Mouse (Mus musculus): ENCODE measurements around the gene Tnfrsf9.
"Not testable (repeated sequence)": the region's sequence is repeated elsewhere in the genome, so short reads cannot be mapped to it uniquely, and the experiment has no call there.

Tnfrsf9 gene

DNA sequence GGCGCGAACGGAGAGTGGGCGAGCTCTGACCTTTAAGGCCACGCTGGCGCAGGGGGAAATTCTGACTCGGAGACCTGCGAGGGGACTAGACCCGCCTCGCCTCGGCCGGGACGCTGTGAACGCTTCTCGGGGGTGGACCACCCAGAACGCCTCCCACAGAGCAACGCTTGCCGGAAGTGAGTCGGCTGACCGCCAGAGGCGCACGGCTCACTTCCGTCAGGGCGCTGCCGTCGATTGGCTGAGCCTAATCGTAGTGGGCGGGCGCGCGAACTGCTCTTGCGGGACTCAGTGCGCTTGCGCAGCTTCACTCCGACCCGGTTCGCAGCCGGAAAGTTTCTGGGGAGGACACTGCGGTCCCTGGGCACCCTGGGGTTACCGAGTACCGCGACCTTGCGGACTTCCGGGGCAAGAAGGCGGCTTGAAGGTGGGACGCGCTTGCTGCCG is at the start of gene Tnfrsf9, which contains the start of gene Park7:
Tnfrsf9 (plus strand) TSS at position 273 of the 444 bp plus-strand sequence.
Park7 (minus strand) TSS at position 148 of the 444 bp plus-strand sequence.
- DNase-seq (ENCODE audit: low spot score), result peak; percentile 97

- peak; percentile 29 for DNase-seq (ENCODE audit: low spot score)
These were observed 49.0 kb upstream of the Tnfrsf9 start for GRCm38 (mm10) chr4:150865371-150865770.

GRCm38 (mm10) chr4:150866069-150866468 is 48.3 kb upstream of the Tnfrsf9 start:
- DNase-seq (ENCODE audit: low spot score), result no peak

GRCm38 (mm10) chr4:150866494-150866893 is 47.9 kb upstream of the Tnfrsf9 start:
- no peak for DNase-seq (ENCODE audit: low spot score)

DNA sequence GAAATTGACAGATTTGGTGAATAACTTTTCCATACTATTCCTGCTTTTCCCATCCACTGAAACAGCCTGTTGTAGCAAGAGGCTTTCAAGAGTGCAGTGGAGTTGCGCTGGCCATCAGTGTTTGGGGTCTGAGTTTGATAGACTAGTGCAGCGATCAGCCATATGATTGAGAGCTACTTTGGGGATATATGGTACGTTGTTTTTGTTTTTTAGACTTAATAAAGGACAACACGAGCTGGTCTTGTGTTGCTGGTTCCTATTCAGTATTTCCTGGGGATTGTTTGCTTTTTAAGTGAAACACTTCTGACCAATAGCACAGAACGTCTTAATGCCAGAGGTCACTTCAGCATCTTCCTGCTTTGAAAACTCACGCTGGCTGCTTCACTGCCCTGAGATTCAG is 46.2 kb upstream of the Tnfrsf9 start:
- DNase-seq (ENCODE audit: low spot score), result no peak

GRCm38 (mm10) chr4:150868859-150869258 is 45.5 kb upstream of the Tnfrsf9 start:
- no peak for DNase-seq (ENCODE audit: low spot score)

- no peak for DNase-seq (ENCODE audit: low spot score)
These were observed 44.8 kb upstream of the Tnfrsf9 start for GRCm38 (mm10) chr4:150869276-150870197.

DNA sequence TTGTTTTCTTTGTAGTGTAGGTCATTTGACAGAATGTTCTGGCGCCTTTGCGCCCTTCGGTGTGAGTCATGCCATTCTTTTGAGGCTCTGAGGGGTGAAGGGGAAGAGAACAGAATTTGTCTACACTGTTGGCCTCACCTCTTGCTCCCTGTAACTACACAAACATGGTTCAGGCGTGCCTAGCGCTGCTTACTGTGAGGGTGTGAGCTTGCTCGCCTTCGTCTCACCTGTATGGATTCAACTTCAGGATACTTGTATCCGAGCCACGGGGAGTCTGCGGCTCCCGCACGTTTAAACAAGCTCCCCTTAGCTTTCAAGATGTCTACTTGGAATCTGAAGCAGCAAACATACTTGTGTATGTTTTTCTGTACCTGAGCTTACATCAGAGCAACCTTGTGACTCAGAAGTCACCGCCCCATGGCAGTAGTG is 43.4 kb upstream of the Tnfrsf9 start:
- DNase-seq (ENCODE audit: low spot score), result peak; percentile 58

GRCm38 (mm10) chr4:150871392-150872138 is 42.8 kb upstream of the Tnfrsf9 start:
- peak; percentile 73 for DNase-seq (ENCODE audit: low spot score)

DNA sequence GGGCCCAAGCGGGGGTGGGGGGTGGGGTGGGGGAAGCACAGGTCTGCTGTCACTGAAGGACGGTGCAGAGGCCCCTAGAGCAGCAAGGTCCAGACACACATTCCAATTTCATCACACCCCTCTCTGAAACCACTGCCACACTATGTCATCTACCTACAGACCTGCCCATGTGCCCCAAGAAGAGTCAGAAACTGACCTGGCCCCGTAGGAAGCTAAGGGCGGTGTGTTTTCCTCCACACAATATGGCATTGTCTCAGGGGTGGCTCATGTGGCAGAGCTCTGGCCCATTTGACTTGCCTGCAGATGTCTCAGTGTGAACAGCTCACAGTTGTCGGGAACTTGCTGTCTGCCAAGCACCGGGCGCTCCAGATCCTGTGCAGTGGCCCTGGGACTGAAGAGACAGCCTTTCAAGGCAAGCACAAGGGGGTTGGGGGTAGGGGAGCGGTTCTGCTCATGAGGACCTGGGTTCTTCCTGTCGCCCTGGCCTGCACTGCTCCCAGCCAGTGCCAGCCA is 42.2 kb upstream of the Tnfrsf9 start:
- DNase-seq (ENCODE audit: low spot score), result peak; percentile 33

DNA sequence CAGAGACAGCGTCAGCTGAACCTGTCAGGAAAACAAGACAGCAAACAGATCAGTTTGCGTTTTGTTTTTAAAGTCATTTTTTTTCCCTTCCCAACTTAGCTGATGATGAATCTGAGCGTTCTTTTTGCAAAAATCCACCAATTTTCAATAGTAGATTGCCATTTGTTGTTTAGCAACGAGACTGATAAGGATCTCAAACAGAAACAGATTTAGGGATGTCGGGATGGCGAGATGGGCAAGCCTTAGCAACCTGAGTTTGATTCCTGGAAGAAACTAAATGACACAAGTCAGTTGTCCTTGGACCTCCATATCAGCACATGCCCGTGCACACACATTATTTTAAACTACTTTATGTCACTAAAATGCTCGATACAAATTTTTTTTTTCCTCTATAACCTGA is 41.7 kb upstream of the Tnfrsf9 start:
- no peak for DNase-seq (ENCODE audit: low spot score)

DNA sequence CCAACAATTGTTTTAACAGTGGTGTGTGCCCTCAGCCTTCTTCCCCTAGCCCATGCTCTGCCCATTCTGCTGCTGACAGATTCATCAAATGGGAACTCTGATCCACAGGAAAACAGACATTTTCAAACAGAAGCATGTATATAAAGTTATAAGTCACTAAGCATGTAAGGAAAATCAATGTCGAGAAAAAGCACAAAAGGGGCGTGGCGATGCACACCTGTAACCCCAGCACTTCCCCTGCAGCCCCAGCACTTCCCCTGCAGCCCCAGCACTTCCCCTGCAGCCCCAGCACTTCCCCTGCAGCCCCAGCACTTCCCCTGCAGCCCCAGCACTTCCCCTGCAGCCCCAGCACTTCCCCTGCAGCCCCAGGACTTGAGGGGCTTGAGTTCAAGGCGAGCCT is 39.9 kb upstream of the Tnfrsf9 start:
- DNase-seq (ENCODE audit: low spot score), result not testable (repeated sequence)

- DNase-seq (ENCODE audit: low spot score), result no peak
These were observed 39.0 kb upstream of the Tnfrsf9 start for GRCm38 (mm10) chr4:150875393-150875792.

DNA sequence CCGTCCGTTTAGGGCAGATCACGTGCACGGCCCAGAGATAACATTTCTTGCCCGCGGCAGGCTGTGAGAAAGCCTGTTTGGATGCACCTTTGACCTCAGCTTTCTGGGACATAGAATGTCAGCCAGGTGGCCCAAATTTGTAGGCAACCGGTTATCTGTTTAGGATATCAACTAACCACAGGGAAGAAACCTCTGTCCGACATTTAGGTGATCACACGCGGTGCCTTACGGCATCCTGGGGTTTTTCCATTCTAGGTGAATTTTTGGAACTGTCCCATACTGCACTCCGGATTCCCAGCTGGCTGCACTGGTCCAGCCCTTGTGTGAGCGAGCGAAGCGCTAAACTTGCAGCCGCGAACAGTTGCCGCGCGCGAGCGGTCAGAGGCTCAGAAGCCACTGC is 34.7 kb upstream of the Tnfrsf9 start:
- DNase-seq (ENCODE audit: low spot score), result no peak

- no peak for DNase-seq (ENCODE audit: low spot score)
These were observed 34.0 kb upstream of the Tnfrsf9 start for GRCm38 (mm10) chr4:150880364-150880763.

DNA sequence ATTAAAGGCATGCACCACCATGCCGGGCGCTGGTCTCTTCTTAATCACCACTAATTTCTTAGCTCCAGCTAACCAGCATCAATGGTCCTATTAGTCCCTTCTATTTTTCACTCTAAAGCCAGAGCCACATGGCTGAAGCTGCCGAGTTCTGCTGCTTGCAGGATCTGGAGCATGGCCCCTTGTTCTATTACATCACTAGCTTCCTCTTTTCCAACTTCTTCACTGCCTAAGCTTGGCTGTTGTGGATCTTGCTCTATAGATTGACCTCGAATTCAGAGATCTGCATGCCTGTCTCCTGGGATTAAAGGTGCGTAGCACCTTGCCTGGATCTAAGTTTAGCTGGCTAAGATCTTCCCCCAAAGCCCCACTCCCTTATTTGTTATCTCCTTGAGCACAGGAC is 31.7 kb upstream of the Tnfrsf9 start:
- no peak for DNase-seq (ENCODE audit: low spot score)

DNA sequence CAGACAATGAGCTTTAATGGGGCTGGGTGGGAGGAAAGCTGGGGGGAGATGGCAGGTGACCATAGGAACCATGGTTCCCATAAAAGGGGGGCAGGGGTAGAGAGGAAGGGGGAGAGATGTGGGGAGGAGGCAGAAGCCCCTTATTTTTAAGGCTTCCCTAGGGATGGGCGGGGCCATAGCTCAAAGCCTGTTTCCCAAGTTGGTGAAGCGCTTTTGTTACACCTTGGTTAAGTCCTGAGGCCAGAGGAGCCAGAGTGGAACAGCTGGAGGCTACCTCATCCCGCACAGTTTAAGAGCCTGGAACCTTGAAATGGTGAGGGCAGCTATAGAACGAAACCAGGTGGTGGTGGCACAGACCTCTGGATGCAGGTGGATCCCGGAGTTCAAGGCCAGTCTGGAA is 26.5 kb upstream of the Tnfrsf9 start:
- no peak for DNase-seq (ENCODE audit: low spot score)

DNA sequence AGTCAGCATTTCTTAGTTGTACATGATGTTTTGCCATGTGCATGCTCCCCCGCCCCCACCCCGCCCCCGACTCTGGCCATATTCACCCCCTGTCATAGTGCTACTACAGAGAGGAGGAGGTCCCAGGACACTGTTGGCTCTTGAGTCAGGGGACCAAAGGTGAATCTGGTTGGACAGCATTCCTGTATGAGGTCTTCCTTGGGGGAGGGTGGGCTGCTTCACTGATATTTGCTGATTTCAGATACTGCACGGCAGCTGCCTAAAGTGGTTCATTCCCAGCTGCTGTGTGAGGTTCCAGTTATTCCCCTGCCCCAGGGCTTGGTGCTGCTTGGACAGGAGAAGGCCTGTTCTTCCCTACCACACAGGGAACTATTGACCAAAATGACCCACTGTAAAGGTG is 25.9 kb upstream of the Tnfrsf9 start:
- DNase-seq (ENCODE audit: low spot score), result no peak

DNA sequence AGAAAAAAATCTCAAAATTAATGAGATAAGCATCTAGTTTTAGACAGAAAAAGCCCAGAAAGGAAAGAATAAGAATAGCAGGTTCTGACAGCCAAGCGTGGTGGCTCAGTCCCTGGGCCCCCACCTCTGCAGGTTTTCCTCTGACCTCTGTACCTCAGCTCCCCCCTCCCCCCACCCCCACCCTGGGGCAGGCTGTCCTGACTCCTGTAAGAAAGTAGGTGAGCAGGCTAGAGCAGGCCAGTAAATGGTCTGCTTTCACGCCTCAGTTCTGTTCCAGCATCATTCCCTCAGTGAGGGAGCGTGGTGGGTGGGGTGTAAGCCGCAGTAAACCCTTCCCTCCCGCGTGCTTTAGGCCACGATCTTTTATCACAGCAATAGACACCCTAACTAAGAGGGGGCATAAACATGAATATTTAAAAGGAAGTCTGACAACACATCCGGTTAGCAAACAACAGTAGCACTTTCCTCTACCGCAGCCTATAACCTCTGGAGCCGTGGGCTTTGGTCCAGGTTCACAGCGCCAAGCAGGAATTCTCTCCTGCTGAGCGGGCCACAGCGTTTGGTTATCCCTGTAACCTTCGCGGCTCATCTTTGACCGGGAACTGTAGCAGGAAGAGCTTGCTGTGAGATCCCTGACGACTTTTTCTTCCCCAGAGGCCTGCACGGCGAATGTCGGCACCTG is 24.9 kb upstream of the Tnfrsf9 start:
- no peak for DNase-seq (ENCODE audit: low spot score)

DNA sequence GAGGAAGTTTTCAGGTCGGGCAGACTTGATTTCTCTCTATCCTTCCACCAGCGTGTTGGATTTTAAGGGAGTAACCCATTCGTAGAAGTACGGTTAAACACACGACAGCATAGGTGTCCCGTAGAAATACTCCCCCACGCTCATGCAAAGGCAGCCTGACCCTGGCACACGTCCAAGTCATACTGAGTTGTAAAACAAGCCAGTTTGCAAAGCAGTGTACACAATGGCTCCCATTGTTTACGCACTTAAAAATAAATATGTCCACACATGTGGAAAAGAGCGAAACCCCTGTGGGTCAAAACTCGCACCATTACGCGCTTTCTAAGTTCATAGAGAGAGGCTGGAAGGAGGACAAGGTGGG is 24.4 kb upstream of the Tnfrsf9 start:
- peak; percentile 79 for DNase-seq (ENCODE audit: low spot score)

GRCm38 (mm10) chr4:150891308-150891707 is 23.1 kb upstream of the Tnfrsf9 start:
- no peak for DNase-seq (ENCODE audit: low spot score)
